Mouse (Mus musculus): ENCODE data around the gene Nfia.

Gene Nfia

DNA sequence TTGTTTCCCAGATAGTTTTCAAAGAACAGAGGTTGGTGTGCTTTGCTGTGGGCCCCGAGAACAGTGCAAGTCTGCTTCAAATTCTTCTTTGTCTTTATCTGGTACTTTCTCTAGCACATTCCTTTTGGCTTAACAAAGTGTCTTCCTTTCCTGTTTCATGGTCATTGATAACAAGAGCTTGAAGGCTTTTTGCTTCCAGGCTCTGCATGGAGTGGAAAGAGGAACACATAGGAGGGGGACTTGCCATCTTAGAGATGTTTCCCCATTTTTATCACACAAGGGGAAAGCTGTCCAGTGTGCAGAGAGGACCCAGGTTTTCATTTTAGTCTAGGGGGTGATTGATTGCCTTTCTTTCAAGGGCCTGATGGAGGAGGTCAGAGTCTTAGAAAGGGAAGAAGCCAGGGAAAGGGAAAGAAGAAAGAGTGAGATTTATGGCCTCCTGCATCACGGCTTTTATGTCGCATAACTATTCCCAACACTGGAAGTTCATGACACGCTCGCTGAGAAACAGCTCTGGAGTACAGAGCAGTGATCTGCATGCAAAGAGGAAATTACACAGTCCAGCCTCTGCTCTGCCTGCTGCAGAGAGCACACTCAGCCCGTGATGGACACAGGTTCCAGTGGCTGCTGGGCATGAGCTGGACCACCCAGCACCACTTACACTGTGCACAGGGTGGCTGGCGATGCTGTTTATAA lies 67.0 kb downstream of the Nfia start:
- DNase-seq (ENCODE audit: low spot score): no peak

DNA sequence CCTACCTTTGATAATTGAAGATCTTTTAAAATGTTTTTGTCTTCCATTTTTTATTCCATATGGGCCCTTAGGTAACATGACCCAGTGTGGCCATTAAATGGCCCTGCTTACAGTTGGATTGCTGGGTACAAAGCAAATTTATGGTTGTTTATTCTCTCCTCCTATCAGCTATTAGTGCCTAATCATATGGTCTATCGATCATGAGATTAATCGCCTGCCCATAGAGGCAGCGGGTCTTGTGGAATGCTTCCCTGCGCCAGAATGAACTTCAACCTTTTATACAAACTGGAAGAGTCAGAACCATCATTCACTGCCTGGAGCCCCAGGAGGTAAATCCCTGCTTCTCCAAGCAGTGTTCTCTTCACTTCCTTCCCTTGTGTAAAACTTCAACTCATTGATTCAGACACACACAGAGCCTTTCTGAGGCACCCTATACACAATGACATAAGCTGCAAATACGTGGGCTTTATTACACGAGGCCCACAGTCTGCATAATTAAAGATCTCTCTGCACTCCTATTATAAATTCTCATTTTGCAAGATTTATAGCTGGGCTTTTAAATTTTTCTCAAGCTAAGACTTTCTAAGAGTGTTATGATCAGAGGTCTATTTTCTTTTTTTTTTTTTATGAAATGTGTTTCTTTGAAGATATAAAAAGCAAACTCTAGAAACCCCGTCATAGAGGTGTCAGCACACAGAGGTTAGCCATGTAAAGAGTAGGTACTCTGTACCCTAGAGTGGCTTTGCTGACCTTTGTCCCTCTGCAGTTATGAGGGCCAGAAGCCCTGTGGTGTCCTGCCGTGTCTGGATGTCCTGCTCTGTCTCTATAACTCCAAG lies 67.9 kb downstream of the Nfia start:
- no peak for DNase-seq (ENCODE audit: low spot score)

DNA sequence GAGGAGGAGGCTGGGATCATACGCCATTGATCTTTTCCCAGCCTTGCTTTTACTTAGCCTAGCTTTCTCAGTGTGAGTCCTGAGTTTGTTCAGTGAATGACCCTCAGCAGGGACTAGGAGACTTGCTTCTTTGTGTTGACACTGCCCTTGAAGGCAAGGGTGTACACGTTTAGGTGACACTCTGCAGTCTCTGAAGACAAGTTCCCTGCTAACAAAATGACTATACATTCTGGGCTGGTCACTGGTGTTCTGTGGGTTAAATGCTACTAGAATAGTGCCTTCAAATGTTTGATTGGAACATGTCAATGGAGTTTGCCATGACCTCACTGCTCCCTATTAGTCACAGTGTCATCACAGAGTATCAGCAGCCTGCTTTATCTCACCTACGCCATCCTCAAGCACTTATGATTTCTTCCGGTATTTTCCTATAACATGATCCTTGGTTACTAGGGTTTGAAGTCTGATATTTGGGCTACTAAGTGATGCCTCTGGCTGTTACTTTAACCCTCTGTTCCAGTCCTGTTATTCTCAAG lies 68.6 kb downstream of the Nfia start:
- DNase-seq (ENCODE audit: low spot score): no peak

DNA sequence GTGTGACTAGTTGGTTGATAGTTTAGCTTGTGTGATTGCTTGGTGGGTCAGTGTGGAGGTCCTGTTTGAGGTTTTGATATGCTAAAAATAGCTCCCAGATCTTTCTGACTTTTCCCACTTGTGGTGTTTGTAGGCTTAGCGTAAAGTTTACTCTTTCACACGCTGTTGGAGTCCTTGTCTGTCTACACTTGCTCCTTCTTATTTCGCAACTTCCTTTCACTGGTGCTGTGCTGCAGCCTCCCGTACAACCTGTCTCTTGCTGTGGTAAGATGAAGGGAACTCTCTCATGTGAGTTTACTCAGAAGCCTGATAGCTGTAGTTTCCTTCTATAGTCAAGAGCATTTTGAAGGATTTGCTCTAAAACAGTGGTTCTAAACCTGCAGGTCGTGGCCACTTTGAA lies 69.2 kb downstream of the Nfia start:
- DNase-seq (ENCODE audit: low spot score): no peak

DNA sequence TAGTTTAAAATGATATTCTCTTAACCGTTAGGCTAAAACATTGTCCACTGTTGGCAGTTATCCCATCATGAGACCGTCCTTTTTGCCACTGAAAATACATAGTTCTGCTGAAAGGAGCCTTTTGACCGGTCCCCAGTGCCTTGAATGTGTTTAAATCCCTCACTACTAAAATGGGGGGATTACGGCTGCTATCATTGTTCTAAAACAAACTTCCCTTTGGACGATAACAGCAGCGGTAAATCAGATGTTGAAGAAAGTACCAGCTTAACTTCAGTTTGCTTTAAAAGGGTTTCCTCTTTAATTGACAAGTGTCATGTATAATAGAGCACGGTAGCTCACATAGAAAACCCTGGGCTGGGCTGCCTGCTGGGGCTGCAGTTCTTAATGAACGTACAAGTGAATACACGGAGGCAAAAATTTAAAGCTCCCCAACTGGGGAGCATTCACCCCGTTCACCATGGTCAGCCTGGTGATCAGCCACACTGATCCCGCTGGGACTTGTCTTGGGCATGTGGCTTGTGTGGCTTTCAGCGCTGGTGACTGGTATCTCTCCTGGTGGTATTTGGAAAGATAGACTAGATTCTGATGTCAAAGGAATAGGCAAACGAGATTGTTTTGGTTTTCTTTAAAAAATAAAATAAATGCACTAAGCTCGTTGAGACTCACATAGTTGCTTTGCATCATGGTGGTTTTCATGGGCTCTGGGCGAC lies 71.6 kb downstream of the Nfia start:
- DNase-seq (ENCODE audit: low spot score): no peak

DNA sequence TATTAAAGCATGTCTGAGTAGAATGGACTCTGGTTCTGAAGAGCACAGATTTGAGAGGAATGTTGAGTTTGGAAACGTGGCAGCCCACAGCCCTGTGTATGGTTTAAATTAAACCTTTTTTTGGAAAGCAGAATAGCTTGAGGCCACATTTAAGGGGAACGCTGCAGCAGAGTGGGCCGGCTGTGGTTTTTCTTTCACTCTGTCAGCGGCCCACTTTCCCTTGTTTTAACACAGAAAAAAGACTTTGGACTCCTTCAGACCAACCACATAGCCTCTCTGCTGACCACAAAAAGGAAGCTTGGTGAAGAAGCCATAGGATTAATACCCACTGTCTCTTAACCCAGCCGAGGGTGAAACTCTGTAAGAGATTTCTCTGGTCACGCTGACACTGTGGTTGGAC lies 72.4 kb downstream of the Nfia start:
- no peak for DNase-seq (ENCODE audit: low spot score)

DNA sequence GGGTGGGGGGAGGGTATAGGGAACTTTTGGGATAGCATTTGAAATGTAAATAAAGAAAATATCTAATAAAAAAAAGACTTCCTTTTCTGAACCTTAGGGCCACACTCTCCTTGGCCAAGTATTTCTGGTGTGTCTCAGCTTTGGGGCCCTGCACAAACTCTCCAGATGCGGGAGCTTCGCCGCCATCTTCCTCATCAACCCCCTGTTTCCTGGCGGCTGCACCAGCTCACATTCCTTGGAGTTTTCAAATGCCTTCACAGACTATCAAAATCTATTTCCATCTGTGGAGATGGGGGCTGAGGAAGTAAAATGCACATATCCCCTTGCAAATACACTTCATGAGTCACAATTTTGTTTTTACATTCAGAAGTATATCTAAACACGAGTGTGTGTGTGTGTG lies 75.1 kb downstream of the Nfia start:
- no peak for DNase-seq (ENCODE audit: low spot score)

DNA sequence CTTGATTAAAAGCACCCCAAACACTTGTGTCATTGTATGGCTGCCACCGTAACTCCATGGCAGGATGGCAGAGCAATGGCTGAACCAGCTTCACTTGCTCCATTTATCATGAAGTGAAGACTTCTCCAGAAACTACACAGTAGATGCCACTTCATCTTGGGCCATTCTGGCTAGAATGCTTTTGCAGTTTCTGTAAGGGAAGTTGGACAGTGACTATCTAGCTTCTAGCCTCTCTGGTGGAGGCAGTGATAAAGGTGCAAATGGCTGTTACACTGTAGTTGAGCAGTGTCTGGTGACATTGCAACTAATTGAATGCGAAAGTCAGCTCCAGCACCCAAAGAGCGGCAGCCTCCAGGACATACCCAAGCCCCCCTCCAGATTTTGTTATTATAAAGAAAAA lies 78.5 kb downstream of the Nfia start:
- DNase-seq (ENCODE audit: low spot score): no peak

DNA sequence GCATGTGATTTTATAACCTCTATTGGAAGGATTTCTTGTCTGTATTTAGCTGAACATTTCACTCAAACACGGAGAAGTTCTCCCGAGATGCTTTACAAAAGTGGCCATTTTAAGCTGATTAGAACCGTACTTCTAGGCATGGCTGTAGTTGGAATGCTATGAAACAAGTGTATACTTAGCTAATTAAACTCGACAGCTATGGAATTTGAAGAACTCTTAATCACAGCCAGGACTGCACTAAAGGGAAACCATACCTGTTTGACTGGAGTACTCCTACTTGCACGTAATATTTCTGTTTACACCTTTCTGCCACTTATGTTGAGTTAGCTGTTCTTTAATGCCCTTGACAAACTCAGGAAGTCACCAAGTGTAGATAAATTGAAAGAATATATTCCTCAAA lies 79.2 kb downstream of the Nfia start:
- no peak for DNase-seq (ENCODE audit: low spot score)

DNA sequence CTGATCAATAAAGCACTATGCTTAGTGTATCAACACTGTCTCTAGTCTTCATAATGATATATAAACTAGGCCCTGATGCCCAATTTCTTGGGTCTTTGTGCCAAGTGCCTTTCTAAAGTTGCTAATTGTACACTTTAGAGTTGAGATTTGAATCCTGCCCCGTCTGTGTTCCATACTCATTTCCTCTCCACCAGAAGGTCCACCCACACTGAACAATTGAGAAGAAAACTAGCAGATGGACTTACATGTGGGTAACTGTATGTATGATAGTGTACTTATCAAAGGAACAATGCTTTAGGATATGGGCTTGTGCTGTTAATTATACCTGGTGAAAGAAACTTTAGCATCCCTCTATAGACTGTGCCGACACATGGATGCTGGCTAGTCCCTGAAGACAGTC lies 80.1 kb downstream of the Nfia start:
- no peak for DNase-seq (ENCODE audit: low spot score)

DNA sequence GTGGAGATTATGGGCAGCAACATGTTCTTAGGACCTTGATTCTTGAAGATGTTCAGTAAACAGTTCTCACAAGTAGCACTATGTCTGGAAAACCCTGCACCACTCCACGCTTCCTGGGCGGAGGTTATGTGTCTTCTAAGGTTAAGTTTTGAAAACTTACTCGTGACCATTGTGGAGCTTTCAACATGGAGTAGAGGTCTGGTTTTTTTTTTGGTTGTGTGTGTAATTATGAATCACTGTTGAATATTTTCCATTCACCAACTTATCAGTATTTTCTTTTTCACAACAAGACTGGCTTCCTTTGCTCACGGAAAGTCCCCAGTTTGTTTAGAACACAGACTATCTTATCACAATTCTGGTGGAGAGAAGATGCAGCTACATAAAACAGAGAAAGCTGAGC lies 82.2 kb downstream of the Nfia start:
- DNase-seq (ENCODE audit: low spot score): no peak

DNA sequence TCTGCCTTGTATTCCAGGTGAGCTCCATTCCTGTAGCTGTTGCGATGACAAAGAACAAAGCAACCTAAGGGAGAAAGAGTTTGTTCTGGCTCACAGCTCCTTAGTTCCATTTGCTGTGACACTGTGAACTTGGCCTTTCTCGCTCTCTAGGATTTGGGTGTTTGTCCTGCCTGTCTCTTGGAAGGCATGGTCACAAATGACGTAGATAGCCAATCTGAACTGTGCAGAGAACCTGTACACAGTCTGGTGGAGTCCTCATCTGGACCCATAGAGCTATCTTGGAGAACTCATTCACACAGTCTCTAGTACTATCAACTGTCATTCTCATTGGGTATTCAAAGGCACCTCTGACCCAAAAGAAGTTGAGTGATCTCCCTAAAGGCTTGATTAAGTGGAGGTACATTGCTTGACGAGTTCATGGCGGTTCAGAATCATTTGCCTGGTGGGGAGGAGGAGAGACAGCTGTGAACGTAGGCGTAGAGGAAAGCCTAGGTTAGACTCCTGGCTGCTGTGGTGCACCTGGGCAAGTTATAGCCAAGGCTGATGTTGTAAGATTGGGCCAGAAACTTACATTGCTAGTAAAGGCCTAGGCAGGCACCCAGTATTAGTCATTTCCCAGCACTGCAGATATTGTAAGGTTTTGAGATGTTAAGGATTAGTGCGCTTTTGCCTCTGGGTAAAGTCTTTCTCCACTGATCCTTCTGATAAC lies 83.3 kb downstream of the Nfia start:
- no peak for DNase-seq (ENCODE audit: low spot score)

DNA sequence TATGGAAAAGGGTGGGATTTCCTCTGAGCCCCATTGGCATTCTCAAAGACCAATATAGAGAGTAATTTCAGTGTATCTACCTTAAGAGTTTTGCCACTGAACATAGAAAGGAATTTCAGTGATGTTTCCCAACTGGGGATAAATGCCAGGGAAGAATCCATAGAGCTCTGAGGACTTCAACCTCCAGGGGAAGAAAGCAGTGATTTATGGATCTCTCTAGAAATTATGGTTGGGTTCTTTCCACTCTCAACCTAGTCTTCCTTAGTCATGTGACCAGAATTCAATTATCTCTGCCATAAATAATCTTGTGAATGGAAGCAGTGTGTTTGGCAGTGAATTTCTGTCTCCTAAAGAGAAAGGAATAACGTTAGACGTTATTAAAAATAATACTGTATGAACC lies 85.0 kb downstream of the Nfia start:
- DNase-seq (ENCODE audit: low spot score): no peak

DNA sequence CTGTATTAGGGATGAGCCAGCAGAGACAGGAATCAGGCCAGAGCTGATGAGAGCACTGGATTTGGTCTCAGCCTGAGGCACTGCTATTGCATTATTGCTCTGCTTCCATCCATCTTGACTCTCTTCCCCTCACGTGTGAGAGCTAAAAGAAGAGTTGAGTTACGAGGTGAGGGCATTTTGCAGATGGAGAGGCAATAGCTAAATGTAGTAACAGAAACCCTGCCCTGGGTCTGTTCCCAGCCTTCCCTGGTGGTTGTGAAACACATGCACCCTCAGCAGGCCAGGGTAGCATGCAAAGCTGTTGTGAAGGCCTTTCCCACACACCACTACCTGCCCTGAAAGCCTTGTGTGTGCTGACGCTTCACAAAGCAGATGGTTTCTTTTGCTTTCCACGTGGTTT lies 86.9 kb downstream of the Nfia start:
- no peak for DNase-seq (ENCODE audit: low spot score)

DNA sequence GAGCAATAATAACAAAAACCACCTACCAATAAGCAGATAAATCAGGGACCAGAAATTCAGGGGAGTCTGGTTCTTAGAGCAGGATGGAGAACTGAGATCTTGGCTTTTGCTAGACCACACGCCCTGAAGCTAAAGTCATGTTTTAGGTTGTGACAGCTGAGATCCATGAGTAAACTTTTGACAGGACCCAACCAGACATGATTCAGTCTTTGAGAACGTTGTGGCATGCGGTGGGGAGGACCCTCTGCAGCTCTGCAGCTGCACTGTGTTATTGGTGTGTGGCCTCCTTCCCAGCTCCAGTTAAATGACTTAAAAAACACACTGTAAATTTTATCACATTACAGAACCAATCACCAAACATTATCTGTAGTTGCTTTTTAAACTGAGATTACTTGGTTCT lies 87.8 kb downstream of the Nfia start:
- no peak for DNase-seq (ENCODE audit: low spot score)

DNA sequence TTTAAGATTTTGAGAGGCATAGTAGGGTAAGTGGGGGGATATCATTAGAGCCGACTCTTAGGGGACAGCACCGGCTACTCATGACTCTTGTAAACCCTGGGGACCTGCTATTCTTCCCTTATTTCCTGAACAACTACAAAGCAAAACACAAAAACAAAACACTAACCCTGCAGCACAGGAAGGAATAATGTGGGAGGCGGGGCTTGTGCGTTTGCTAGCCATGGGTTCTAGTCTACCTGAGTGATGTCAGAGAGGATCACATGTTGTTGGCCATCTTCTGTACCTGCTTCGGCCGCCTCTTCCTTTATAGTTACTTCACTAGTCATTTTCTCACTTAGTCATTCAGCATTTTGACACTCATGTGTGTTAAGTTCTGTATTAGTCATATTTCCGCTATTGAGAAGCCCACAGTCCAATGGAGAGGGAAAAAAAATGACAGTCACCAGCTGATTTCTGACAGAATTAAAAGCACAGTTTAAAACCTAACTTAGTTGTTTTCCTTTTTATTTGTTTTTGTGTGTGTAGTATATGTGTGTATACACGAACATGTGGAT lies 88.3 kb downstream of the Nfia start:
- no peak for DNase-seq (ENCODE audit: low spot score)

DNA sequence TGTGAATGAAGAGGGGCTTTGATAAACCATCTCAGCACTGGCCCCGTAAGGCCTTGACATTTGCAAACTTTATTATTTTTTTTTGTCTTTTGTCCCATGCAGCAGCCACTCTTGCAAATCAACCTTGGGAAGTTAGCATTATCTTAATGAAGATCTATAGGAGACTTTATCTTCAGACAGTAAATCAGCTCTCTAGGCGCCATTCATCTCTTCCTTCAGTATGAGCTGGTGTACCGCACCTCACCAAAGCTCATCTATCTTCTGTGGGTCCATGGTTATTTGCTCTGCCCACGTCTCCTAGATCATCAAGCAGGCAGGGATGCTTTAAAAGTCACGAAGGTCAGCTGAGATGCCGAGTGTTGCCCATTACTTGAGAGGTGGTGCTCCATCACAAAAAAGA lies 89.8 kb downstream of the Nfia start:
- no peak for DNase-seq (ENCODE audit: low spot score)

DNA sequence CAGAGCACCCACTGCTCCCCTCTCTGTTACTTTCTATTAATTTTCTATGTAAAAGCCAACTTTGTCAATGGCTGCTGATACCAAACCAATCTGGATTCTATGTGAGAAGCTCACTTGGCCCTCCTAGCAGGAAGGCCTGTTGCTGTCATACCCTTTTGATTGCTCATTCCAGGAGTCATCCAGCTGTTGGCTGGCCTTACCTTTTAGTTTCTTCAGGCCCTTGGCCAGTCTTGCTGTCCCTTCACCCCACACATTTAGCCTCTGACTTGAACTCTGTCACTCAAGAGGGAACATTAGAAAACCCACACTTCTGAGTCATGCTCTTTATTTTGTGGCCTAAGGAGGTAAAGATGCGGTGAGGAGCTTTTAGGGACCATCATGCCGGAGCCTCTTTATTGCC lies 91.7 kb downstream of the Nfia start:
- no peak for DNase-seq (ENCODE audit: low spot score)

DNA sequence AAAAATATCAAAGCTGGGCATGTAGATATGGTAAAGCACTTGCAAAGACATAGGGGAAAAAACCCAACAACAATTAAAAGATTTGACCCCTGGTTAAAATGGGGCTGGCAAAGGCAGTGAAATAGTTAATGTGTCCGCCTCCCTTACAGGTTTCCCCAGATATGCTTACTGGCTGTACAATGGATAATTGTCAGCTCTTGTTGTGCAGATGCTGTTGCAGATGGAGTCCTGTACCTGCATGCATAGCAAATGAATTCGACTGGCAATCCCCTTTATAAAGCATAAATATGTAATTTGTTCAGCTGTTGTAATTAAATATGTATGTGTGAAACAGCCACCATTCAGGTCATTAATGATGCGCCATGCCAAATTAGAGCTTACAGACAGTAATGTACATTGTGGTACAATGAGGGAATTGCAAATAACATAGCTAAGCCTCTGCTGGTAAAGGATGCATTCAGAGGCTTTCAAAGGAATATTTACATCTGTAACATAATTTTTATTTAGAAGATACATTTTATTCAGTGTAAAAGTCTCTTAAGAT lies 92.9 kb downstream of the Nfia start:
- DNase-seq (ENCODE audit: low spot score): no peak

DNA sequence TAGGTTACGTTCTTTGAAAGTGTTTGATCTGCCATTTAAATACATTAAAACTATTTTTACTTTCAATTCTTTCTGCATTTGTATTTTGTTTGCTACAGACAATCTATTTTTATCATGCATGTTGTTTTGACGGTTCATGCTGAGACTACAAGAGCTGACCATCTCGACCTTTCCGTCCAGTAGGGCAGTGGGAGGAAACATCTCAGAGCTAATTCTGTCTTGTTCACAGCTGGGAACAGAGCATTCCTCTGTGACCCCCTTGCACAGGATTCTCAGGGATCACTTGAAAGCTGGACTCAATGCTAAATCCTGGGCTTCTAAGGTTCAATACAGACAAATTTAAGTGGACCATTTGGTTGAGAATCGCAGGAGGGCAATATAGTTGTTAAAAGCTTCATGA lies 93.9 kb downstream of the Nfia start:
- DNase-seq (ENCODE audit: low spot score): no peak

DNA sequence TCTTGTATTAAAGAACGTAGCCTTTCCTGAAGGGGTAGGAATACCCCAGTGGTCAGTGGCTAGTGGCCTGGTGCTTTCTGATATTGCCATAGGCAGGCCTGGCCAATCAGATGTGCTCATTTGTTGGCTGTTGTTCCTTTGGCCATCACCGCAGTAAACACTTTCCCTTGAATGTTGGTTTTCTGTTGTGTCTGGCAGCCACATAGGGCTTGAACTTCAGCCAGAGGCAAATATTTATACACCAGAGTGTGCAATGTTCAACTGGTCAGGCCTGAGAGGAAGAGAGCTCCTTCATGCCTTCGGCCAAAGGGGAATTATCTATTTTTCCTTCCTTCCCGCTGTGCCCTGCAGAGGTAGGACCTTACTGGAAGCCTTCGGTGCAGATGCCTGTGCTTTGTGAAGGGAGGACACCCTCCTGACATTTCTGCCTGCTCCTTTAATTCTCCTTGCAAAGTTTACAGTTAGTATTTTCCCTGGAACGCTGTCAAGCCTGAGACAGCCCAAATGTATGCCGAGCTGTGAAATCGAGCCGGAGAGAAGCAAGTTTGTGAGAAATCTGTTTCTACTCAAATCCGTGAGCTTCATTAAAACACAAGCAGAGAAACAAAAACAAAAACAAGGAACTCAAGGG lies 95.9 kb downstream of the Nfia start:
- DNase-seq (ENCODE audit: low spot score): peak; percentile 43

Data from ovary, postnatal 14 days (tissue).